8 mouse cellular contexts compared by ENCODE assay signal in the genomic region with DNA sequence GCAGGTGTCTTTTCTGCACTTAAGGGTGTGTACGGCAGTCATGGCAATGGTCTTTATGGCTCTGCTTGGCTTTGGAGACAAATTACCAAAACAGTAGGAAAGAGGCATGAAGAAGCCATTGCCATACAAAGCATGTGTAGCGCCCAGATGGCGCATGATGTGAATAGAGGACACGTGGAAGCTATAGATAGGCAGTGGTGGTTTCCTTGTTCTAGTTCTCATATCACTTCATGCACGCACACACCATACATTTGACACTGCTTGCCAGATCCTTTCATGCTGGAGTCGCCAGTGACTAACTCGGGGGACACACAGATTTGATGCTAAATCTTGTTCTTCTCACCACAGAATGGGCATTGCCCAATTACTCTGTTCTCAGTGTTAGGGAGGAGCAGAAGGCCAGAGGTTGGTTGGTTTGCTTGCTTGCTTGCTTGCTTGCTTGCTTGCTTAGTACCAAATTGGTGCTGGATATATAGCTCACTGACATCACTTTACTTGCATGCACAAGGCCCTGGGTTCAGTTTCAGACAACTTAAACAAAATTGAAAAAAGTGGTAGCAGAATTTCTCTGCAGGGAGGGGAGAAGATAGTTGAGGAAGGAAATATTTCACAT. TPM values are rescaled to one million over a fixed set of nuclear protein-coding genes. Genes with fewer than 3 reads are reported as not detected.
DNase-seq lines count a peak whose midpoint lies in the region; ATAC-seq and TF ChIP-seq lines count a peak whose summit lies in the region.

TSS of gene Cspg5 (plus strand) at position 563 of the 613 bp plus-strand sequence.

- DNase-seq in kidney, adult 2 months: no peak
- no peak for DNase-seq in layer of hippocampus, postnatal 10 days (ENCODE audit: low spot score in 2 of 2)
- DNase-seq in midbrain, embryonic 14.5 days: no peak
- no peak for DNase-seq in thymus, postnatal 14 days
- no peak for DNase-seq in thymus, adult 2 months
- DNase-seq in MN1 (ENCODE audit: low spot score): no peak

- no peak for ATAC-seq in kidney, embryonic 15.5 days (replicated peaks; ENCODE audit: low FRiP score)
- no peak for ATAC-seq in midbrain, embryonic 14.5 days (ENCODE audit: low FRiP score, low TSS enrichment)

- no peak for TF ChIP-seq POLR2A in kidney, adult 2 months (IDR thresholded peaks at IDR 0.05; ENCODE audit: low read depth, low read length)
- no peak for TF ChIP-seq POLR2A in thymus, adult 2 months (IDR thresholded peaks at IDR 0.05; ENCODE audit: control insufficient read depth, extremely low read depth, insufficient read depth, low read length, poor library complexity)

- H3K27ac ChIP-seq in kidney, embryonic 15.5 days: no peak within 1 kb of the TSS
- H3K27ac ChIP-seq in kidney, adult 2 months (ENCODE audit: insufficient read depth, low read depth, low read length): no peak within 1 kb of the TSS
- H3K27ac ChIP-seq in brown adipose tissue, adult 24 weeks (replicated peaks; ENCODE audit: low read depth, low read length): no peak within 1 kb of the TSS
- peak within 1 kb of the TSS; percentile 91 for H3K27ac ChIP-seq in midbrain, embryonic 14.5 days (replicated peaks; ENCODE audit: low read depth, low read length)
- no peak within 1 kb of the TSS for H3K27ac ChIP-seq in thymus, adult 2 months (ENCODE audit: control insufficient read depth, insufficient read depth, low read length)

- whole genome bisulfite sequencing in kidney, embryonic 15.5 days: 83% methylated on average over 7 of the region's 7 CpGs
- 89% methylated on average over 7 of the region's 7 CpGs for WGBS in kidney, adult 2 months
- WGBS in midbrain, embryonic 14.5 days: 91% methylated on average over 7 of the region's 7 CpGs
- 89% methylated on average over 7 of the region's 7 CpGs for WGBS in thymus, adult 2 months

- H3K27me3 ChIP-seq in kidney, embryonic 15.5 days: peaks cover 38% of the 10 kb centered on the region
- no peaks in the 10 kb centered on the region for H3K27me3 ChIP-seq in kidney, adult 2 months (replicated peaks; ENCODE audit: control insufficient read depth, insufficient read depth, low read length)
- no peaks in the 10 kb centered on the region for H3K27me3 ChIP-seq in midbrain, embryonic 14.5 days (ENCODE audit: control insufficient read depth, insufficient read depth, low read length)
- peaks cover 18% of the 10 kb centered on the region for H3K27me3 ChIP-seq in thymus, adult 2 months (ENCODE audit: control insufficient read depth, insufficient read depth, low read length)

- peak within 1 kb of the TSS; percentile 73 for H3K4me3 ChIP-seq in kidney, embryonic 15.5 days (replicated peaks)
- H3K4me3 ChIP-seq in kidney, adult 2 months (ENCODE audit: insufficient read depth, low read depth, low read length): no peak within 1 kb of the TSS
- H3K4me3 ChIP-seq in brown adipose tissue, adult 24 weeks (ENCODE audit: insufficient read depth, low read depth, low read length): peak within 1 kb of the TSS; percentile 64; the same call in 1 of the 2 replicates
- peak within 1 kb of the TSS; percentile 79 for H3K4me3 ChIP-seq in midbrain, embryonic 14.5 days (replicated peaks; ENCODE audit: low read depth, low read length)
- no peak within 1 kb of the TSS for H3K4me3 ChIP-seq in thymus, adult 2 months (ENCODE audit: control insufficient read depth, insufficient read depth, low read length)

- H3K9ac ChIP-seq in kidney, embryonic 15.5 days: 0 out of 2 replicates have a peak within 1 kb of the TSS, but pooled peaks have one; percentile 42
- H3K9ac ChIP-seq in midbrain, embryonic 14.5 days (replicated peaks; ENCODE audit: low read length): peak within 1 kb of the TSS; percentile 85

- no peak for TF ChIP-seq CTCF in kidney, adult 2 months (conservative IDR thresholded peaks at IDR 0.05; ENCODE audit: insufficient read depth, insufficient read length, low read depth, low read length)
- TF ChIP-seq CTCF in thymus, adult 2 months (IDR thresholded peaks at IDR 0.05; ENCODE audit: borderline replicate concordance, control insufficient read depth, extremely low read depth, insufficient read depth, low read length, poor library complexity): no peak

- no peaks in the 10 kb centered on the region for H3K9me3 ChIP-seq in kidney, embryonic 15.5 days (replicated peaks)
- no peaks in the 10 kb centered on the region for H3K9me3 ChIP-seq in midbrain, embryonic 14.5 days (ENCODE audit: control insufficient read depth, low read length)

- peaks cover 31% of the 10 kb centered on the region for H3K36me3 ChIP-seq in kidney, embryonic 15.5 days
- no peaks in the 10 kb centered on the region for H3K36me3 ChIP-seq in kidney, adult 2 months (ENCODE audit: control insufficient read depth, insufficient read depth, low read length)
- peaks cover 35% of the 10 kb centered on the region for H3K36me3 ChIP-seq in midbrain, embryonic 14.5 days (ENCODE audit: control insufficient read depth, insufficient read depth, low read length)
- peaks cover 7% of the 10 kb centered on the region for H3K36me3 ChIP-seq in thymus, adult 2 months (ENCODE audit: control insufficient read depth, insufficient read depth, low read length)

- H3K4me1 ChIP-seq in kidney, embryonic 15.5 days: peaks cover 20% of the 10 kb centered on the region
- no peaks in the 10 kb centered on the region for H3K4me1 ChIP-seq in kidney, adult 2 months (ENCODE audit: control insufficient read depth, insufficient read depth, low read length)
- peaks cover 2% of the 10 kb centered on the region; the same call in 1 of the 2 replicates for H3K4me1 ChIP-seq in brown adipose tissue, adult 24 weeks (ENCODE audit: control insufficient read depth, insufficient read depth, insufficient read length, low read length)
- H3K4me1 ChIP-seq in midbrain, embryonic 14.5 days (ENCODE audit: control insufficient read depth, insufficient read depth, low read length): peaks cover 19% of the 10 kb centered on the region
- peaks cover 15% of the 10 kb centered on the region for H3K4me1 ChIP-seq in thymus, adult 2 months (replicated peaks; ENCODE audit: control insufficient read depth, insufficient read depth, low read length)

- peak within 1 kb of the TSS; percentile 100 for H3K4me2 ChIP-seq in kidney, embryonic 15.5 days
- H3K4me2 ChIP-seq in midbrain, embryonic 14.5 days (ENCODE audit: low read length): peak within 1 kb of the TSS; percentile 94

RNA-seq across cellular contexts. Expression of gene Cspg5, which starts in this region (rescaled TPM):
- polyA plus RNA-seq in kidney, embryonic 15.5 days (2015; fragmentation: Nextera tagmentation; extraction: Ambion mirVana): 2.1 and 2.9 TPM in 2 replicates
- polyA plus RNA-seq in kidney, adult 2 months (2012; rRNA removed): 1.5 and 1.6 TPM in 2 replicates
- 0.92 and 1.1 TPM in 2 replicates for polyA plus RNA-seq in brown adipose tissue, adult 24 weeks (2012; ENCODE audit: insufficient read depth, insufficient read length, missing spikeins)
- total RNA-seq in layer of hippocampus, postnatal 10 days (2021): 100 to 1,000 TPM; 410 to 459 TPM
- 105 and 178 TPM in 2 replicates for polyA plus RNA-seq in midbrain, embryonic 14.5 days (2014; fragmentation: Nextera tagmentation; extraction: Ambion mirVana)
- polyA plus RNA-seq in thymus, adult 2 months (2012; rRNA removed): 0.61 and 0.93 TPM in 2 replicates

Comparison
In these comparisons a context has a peak if more than half of its experiments do, and no peak if none do; other contexts are left out.
1. RNA of gene Cspg5 (polyA plus RNA-seq): 105 to 178 TPM in midbrain, embryonic 14.5 days; 2.1 to 2.9 TPM in kidney, embryonic 15.5 days, 1.5 to 1.6 TPM in kidney, adult 2 months, 0.92 to 1.1 TPM in brown adipose tissue, adult 24 weeks and 0.61 to 0.93 TPM in thymus, adult 2 months; every median in the first group is over 10 times any median in the second.
2. H3K4me3 ChIP-seq: peak in kidney, embryonic 15.5 days (single experiment), brown adipose tissue, adult 24 weeks (single experiment) and midbrain, embryonic 14.5 days (single experiment); none in kidney, adult 2 months (single experiment) and thymus, adult 2 months (single experiment).